Mouse (Mus musculus) spleen, adult 18-20 months (tissue): ENCODE data around the gene Hist1h2ap.
"Not testable (repeated sequence)": the region's sequence is repeated elsewhere in the genome, so short reads cannot be mapped to it uniquely, and the experiment has no call there.

ENCODE experiments used
- DNase-seq, 2 experiments: peaks; one replicate each; pipeline ENCODE4 v3.0.0; 2022; ENCODE audit warnings: mixed read lengths in 2 of 2

Gene Hist1h2ap

GRCm38 (mm10) chr13:21803058-21803457 is 30.2 kb downstream of the Hist1h2ap start:
- DNase-seq, result not testable (repeated sequence)

DNA sequence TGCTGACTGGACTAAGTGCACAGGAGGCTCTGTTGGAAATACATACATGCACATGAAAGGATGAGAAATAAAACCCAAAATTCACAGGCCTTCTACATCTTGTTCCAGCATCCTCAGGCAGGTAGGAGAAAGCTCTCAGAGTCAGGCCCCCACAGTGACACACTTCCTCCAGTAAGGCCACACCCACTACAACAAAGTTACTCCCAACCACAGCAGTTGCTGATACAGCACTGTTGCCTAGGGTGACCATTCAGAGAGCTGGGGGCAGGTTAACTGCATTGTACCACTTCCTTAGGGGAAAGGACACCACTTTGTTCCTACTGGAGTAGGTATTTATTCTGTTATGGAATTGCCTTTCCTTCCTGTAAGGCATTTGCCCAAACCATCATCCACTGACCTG is 36.1 kb downstream of the Hist1h2ap start:
- DNase-seq, result not testable (repeated sequence)

DNA sequence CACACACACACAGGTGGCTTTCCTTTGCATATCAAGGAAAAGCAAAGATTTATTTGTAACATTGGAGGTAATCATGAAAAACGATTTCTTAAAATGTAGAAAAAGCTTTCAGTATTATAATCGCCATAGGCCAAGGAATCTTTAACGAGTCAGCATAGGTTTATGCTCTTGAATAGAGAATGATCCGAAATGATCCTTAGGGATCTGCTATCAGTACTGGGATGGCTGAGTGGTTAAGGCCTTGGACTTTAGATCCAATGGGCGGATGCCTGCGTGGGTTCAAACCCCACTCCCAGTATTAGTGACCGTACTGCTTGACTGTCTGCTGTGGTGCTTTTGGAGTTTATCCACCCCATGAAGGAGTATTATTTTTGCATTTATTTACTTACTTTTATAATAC is 37.7 kb downstream of the Hist1h2ap start:
- no peak for DNase-seq

- no peak for DNase-seq
Measured at GRCm38 (mm10) chr13:21790601-21791283, 42.6 kb downstream of the Hist1h2ap start.

- DNase-seq, result no peak
Measured at GRCm38 (mm10) chr13:21789925-21790324, 43.4 kb downstream of the Hist1h2ap start.

DNA sequence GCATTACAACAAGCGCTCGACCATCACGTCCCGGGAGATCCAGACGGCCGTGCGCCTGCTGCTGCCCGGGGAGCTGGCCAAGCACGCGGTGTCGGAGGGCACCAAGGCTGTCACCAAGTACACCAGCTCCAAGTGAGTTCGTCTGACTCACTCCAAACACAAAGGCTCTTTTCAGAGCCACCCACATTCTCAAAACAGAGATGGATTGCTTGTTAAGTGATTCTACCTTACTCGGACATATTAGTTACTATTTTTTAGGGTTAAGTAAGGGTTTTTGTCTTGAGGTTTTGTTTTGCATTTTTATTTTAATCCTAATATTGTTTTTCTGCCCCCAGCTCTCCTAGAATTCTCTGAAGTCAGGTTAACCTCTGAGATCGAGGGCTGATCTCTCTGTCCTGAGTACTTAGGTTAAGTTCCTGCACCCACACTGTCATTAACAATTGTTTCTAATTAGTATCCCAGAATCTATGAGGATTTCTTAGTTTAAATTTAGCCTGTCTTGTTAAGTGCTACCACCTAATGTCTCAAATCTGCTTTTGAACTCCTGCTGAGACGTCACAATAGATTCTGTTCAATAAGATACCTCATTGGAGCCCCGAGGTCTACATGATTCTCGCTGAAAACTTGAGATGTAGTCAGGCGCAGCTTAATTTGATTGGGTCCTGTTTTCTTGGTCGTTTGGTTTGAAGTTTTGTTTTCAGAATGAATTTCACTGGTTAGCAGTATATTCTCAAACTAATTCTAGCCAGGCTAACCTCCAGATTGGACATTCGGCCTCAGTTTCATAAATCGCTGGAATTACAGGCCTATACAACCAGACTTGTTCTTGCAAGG is 45.3 kb downstream of the Hist1h2ap start:
- no peak for DNase-seq

- peak; percentile 64 to 65 for DNase-seq
Measured at GRCm38 (mm10) chr13:21786899-21787629, 46.2 kb downstream of the Hist1h2ap start, which contains the start of the genes Hist1h2an and Hist1h2bp. Gene Hist1h2an (minus strand): TSS chr13:21787218. Gene Hist1h2bp (plus strand): TSS chr13:21787461.

DNA sequence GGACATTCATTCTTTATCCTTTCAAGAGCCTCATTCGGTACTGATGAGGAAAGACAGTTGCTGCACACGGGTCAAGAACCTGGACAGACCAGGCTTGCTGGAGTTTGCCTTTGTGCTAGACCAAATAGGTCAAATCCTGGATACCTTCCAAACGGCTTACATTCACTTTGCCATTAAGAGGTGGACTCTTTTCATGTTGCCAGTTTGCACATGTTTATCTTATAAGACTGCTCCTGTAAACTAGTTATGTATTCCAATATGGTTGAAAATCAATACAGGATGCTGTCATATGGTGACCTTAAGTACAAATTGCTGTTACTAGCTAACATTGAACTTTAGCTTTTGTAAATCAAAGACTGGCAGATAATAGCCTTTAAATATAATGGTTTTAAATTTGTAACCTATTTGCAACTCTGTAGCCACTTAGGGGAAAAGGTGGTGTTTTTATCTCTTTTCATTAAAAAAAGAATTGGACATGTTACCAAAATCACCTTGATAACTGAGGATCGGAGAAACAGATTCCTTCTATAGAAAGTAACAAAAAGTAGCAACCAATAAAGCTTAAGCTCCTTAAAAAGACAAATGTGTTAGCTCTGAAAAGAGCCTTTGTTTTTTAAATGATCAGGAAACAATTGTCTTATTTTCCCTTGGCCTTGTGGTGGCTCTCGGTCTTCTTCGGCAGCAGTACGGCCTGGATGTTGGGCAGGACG is 47.0 kb downstream of the Hist1h2ap start:
- DNase-seq, result no peak

GRCm38 (mm10) chr13:21784311-21784710 is 49.0 kb downstream of the Hist1h2ap start:
- no peak for DNase-seq

- DNase-seq, result no peak
Measured at GRCm38 (mm10) chr13:21783734-21784161, 49.6 kb downstream of the Hist1h2ap start.

DNA sequence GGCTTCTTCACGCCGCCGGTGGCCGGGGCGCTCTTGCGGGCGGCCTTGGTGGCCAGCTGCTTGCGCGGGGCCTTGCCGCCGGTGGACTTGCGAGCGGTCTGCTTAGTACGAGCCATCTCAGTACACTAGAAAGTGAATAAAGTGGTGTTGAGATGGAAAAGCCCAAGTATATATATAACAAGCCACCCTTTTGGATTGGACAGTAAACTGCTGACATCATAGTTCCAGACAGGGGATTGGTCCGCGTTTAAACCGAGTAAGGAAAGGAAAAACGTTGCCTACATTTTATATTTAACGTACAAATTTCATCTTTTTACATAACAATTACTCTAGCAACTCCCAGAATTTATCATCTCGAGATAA is 50.1 kb downstream of the Hist1h2ap start, which contains the start of gene Hist1h3i:
Hist1h3i (minus strand) TSS at position 116 of the 363 bp plus-strand sequence.
- DNase-seq, result peak; percentile 24 to 38
